Mouse (Mus musculus) CH12.LX (cell line): ENCODE results near the gene Eef1e1. TPM values are rescaled to one million over a fixed set of nuclear protein-coding genes. Genes with fewer than 3 reads are reported as not detected.

ENCODE experiments used
- DNase-seq: peaks from one replicate; pipeline ENCODE4 v3.0.0-alpha.2; 2013; ENCODE audit errors: extremely low read depth
- H3K27ac ChIP-seq: 2 replicates; pipeline ENCODE4 v1.5.1; 2012; ENCODE audit warnings: low read depth, mild to moderate bottlenecking, control low read depth, moderate library complexity; ENCODE audit not compliant: insufficient read depth
- H3K27me3 ChIP-seq: replicated peaks from 2 replicates; pipeline ENCODE3; 2012; ENCODE audit warnings: inconsistent platforms
- H3K36me3 ChIP-seq, 2 experiments: replicated peaks in 1 of 2; 2 replicates each; pipeline versions ENCODE3 to v1.6.1; 2012; ENCODE audit warnings: inconsistent platforms in 1 of 2, low read length in 1 of 2, mild to moderate bottlenecking in 1 of 2, mixed read lengths in 1 of 2, moderate library complexity in 1 of 2; ENCODE audit not compliant: control insufficient read depth in 1 of 2, insufficient read depth in 1 of 2
- H3K4me1 ChIP-seq, 2 experiments: 2 replicates each; pipeline ENCODE4 v1.6.1; 2012; ENCODE audit warnings: inconsistent platforms in 1 of 2, moderate library complexity in 1 of 2; ENCODE audit not compliant: insufficient read depth in 2 of 2, control insufficient read depth in 1 of 2
- H3K4me2 ChIP-seq: 2 replicates; pipeline ENCODE4 v1.6.1; 2012; ENCODE audit warnings: low read depth, mild to moderate bottlenecking, control low read depth; ENCODE audit not compliant: poor library complexity, insufficient read depth, severe bottlenecking
- H3K4me3 ChIP-seq, 3 experiments: fragments of 150-350 bp in 1 of 3; sonication (generic) in 1 of 3; replicated peaks in 1 of 3; 2 replicates each; pipeline versions ENCODE3 to v1.5.1; 2011 to 2012; ENCODE audit warnings: low read depth in 2 of 3, low read length in 2 of 3, mild to moderate bottlenecking in 2 of 3, moderate library complexity in 2 of 3, control low read depth in 1 of 3, improper control_type of control experiment in 1 of 3, inconsistent platforms in 1 of 3, mixed read lengths in 1 of 3; ENCODE audit not compliant: poor library complexity in 1 of 3
- H3K79me2 ChIP-seq: replicated peaks from 2 replicates; pipeline ENCODE4 v1.6.1; 2012; ENCODE audit warnings: mild to moderate bottlenecking, moderate library complexity; ENCODE audit not compliant: control insufficient read depth, poor library complexity, insufficient read depth, severe bottlenecking; ENCODE audit errors: extremely low read depth
- H3K9ac ChIP-seq: 2 replicates; pipeline ENCODE4 v1.6.1; 2012; ENCODE audit warnings: low read depth, mild to moderate bottlenecking, control low read depth, moderate library complexity; ENCODE audit not compliant: insufficient read depth
- H3K9me3 ChIP-seq: replicated peaks from 2 replicates; pipeline ENCODE3; 2012; ENCODE audit warnings: low read length, inconsistent platforms, mixed read lengths
- CHD1 ChIP-seq: IDR thresholded peaks from 2 replicates; pipeline ENCODE4 v1.6.1; 2012; ENCODE audit warnings: low read depth, low read length, improper control_type of control experiment, inconsistent platforms
- E2F4 ChIP-seq: IDR thresholded peaks from 2 replicates; pipeline ENCODE4 v1.6.1; 2011; ENCODE audit warnings: low read depth, low read length, improper control_type of control experiment; ENCODE audit not compliant: insufficient replicate concordance
- ETS1 ChIP-seq: conservative IDR thresholded peaks from 2 replicates; pipeline ENCODE4 v1.6.1; 2012; ENCODE audit warnings: low read depth, mild to moderate bottlenecking, inconsistent platforms, low read length, improper control_type of control experiment, moderate library complexity
- GABPA ChIP-seq: IDR thresholded peaks from 2 replicates; pipeline ENCODE4 v1.6.1; 2012; ENCODE audit warnings: low read depth, low read length, improper control_type of control experiment, inconsistent platforms; ENCODE audit not compliant: insufficient replicate concordance
- HCFC1 ChIP-seq: IDR thresholded peaks from 2 replicates; pipeline ENCODE4 v1.6.1; 2012; ENCODE audit warnings: low read depth, mild to moderate bottlenecking, inconsistent platforms, low read length, improper control_type of control experiment
- IRF4 ChIP-seq: IDR thresholded peaks from 2 replicates; pipeline ENCODE4 v1.6.1; 2014; ENCODE audit warnings: low read depth, mild to moderate bottlenecking, inconsistent platforms, low read length, improper control_type of control experiment
- JUND ChIP-seq: conservative IDR thresholded peaks from 2 replicates; pipeline ENCODE4 v1.6.1; 2011; ENCODE audit warnings: low read depth, low read length, improper control_type of control experiment
- KAT2A ChIP-seq: IDR thresholded peaks from 2 replicates; pipeline ENCODE4 v1.6.1; 2012; ENCODE audit warnings: low read length, improper control_type of control experiment, inconsistent platforms; ENCODE audit not compliant: insufficient replicate concordance
- MAFK ChIP-seq: IDR thresholded peaks from 2 replicates; pipeline ENCODE4 v1.6.1; 2011; ENCODE audit warnings: low read length, improper control_type of control experiment; ENCODE audit not compliant: insufficient replicate concordance
- MAZ ChIP-seq: IDR thresholded peaks from 2 replicates; pipeline ENCODE4 v1.6.1; 2012; ENCODE audit warnings: low read depth, mild to moderate bottlenecking, inconsistent platforms, low read length, improper control_type of control experiment, moderate library complexity
- MXI1 ChIP-seq: IDR thresholded peaks from 2 replicates; pipeline ENCODE4 v1.6.1; 2011; ENCODE audit warnings: mild to moderate bottlenecking, low read depth, low read length, improper control_type of control experiment
- MYC ChIP-seq: IDR thresholded peaks from 2 replicates; pipeline ENCODE4 v1.6.1; 2011; ENCODE audit warnings: low read depth, mild to moderate bottlenecking, improper control_type of control experiment, low read length
- NELFE ChIP-seq: IDR thresholded peaks from 2 replicates; pipeline ENCODE4 v1.6.1; 2011; ENCODE audit warnings: low read depth, low read length, improper control_type of control experiment
- NRF1 ChIP-seq: IDR thresholded peaks from 2 replicates; pipeline ENCODE4 v1.6.1; 2014; ENCODE audit warnings: low read depth, mild to moderate bottlenecking, inconsistent platforms, low read length, improper control_type of control experiment, moderate library complexity
- POLR2A ChIP-seq: IDR thresholded peaks from 2 replicates; pipeline ENCODE4 v1.6.1; 2011; ENCODE audit warnings: low read depth, mild to moderate bottlenecking, improper control_type of control experiment, low read length
- RAD21 ChIP-seq: IDR thresholded peaks from 2 replicates; pipeline ENCODE4 v1.6.1; 2011; ENCODE audit warnings: low read depth, mild to moderate bottlenecking, low read length, improper control_type of control experiment, moderate library complexity
- SIN3A ChIP-seq: IDR thresholded peaks from 2 replicates; pipeline ENCODE4 v1.6.1; 2012; ENCODE audit warnings: low read length, improper control_type of control experiment, inconsistent platforms
- TBP ChIP-seq: conservative IDR thresholded peaks from 2 replicates; pipeline ENCODE4 v1.6.1; 2011; ENCODE audit warnings: low read depth, low read length, improper control_type of control experiment
- TCF12 ChIP-seq: IDR thresholded peaks from 2 replicates; pipeline ENCODE4 v1.6.1; 2014; ENCODE audit warnings: low read depth, mild to moderate bottlenecking, inconsistent platforms, low read length, improper control_type of control experiment
- UBTF ChIP-seq: IDR thresholded peaks from 2 replicates; pipeline ENCODE4 v1.6.1; 2012; ENCODE audit warnings: low read depth, mild to moderate bottlenecking, inconsistent platforms, low read length, improper control_type of control experiment, moderate library complexity
- USF2 ChIP-seq: conservative IDR thresholded peaks from 2 replicates; pipeline ENCODE4 v1.6.1; 2011; ENCODE audit warnings: low read depth, low read length, improper control_type of control experiment
- ZKSCAN1 ChIP-seq: IDR thresholded peaks from 2 replicates; pipeline ENCODE4 v1.6.1; 2012; ENCODE audit warnings: low read depth, inconsistent platforms, low read length, improper control_type of control experiment, borderline replicate concordance
- dilution Hi-C: fragments of 300-500 bp; cut with MboI; formaldehyde crosslinking; loops from 2 replicates; pipeline ENCODE4 v1.14.3; 2020; ENCODE audit warnings: low sequenced_read_pairs; ENCODE audit not compliant: extremely low pct_unique_long_range_greater_than_20kb, extremely low pct_ligation_motif_present
- in situ Hi-C: fragments of 300-500 bp; cut with MboI; formaldehyde crosslinking; loops from 3 replicates; pipeline ENCODE4 v1.14.3; 2019; ENCODE audit warnings: low sequenced_read_pairs, low pct_ligation_motif_present, low pct_unique_long_range_greater_than_20kb, mixed read lengths
- polyA plus RNA-seq: library from polyadenylated mRNA; unstranded; fragments of >175 nt; gene quantifications from 2 replicates; pipeline ENCODE4 v1.2.1, GENCODE M21; 2012; ENCODE audit warnings: low read depth; ENCODE audit not compliant: insufficient read length
- total RNA-seq, 2 experiments: library from RNA; depleted of rRNA; stranded (reverse); fragments of 300-350 nt in 1 of 2; fragments of >200 nt in 1 of 2; gene quantifications; 2 replicates each; pipeline ENCODE4 v1.2.3; 2012 to 2014

Eef1e1 gene
- total and polyA plus RNA-seq, 3 experiments = 123 to 151 (median 148) TPM

- in situ Hi-C loops = no loop called here
- H3K36me3 ChIP-seq = peaks cover 75 to 94% of the 10 kb centered on the region in 2 experiments
- H3K4me2 ChIP-seq = no peak overlapping the region
Measured at GRCm38 (mm10) chr13:38649069-38649468, 9.8 kb downstream of the Eef1e1 start.

DNA sequence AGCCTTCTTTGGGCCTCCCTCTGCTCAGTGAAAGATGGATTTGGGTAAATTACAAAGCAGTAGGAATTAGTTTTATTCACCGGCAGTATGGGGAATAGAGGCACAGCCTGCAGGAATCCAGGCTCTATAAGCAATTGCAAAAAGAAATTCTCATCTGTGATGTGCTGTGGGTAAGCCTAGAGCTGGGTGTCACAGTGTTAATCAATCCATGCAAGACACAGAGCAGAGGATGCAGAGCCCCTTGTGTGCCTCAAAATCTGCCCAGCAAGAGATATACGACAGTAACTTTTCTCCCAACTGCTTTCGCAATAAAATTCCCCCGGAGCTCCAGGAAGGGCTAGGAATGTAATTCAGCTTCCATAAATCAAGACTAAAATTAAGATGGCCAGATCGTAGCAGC lies 17.4 kb downstream of the Eef1e1 start:
- DNase-seq = no peak
- no peaks in the 10 kb centered on the region for H3K9me3 ChIP-seq
- no peak overlapping the region for H3K27ac ChIP-seq
- no peak overlapping the region for H3K4me3 ChIP-seq
- in situ Hi-C loops = no loop called here
- H3K36me3 ChIP-seq = peaks cover 26 to 58% of the 10 kb centered on the region in 2 experiments
- H3K79me2 ChIP-seq = no peaks in the 10 kb centered on the region
- H3K9ac ChIP-seq = no peak overlapping the region
- H3K4me2 ChIP-seq = no peak overlapping the region
- no peaks in the 10 kb centered on the region; a peak in 1 of 4 replicates for H3K4me1 ChIP-seq
- dilution Hi-C loops = no loop called here
- TF ChIP-seq MXI1 (no peak), RAD21 (no peak), HCFC1 (no peak), MAZ (no peak), ZKSCAN1 (no peak), IRF4 (no peak), TBP (no peak), NRF1 (no peak), USF2 (no peak), MYC (no peak), JUND (no peak), GABPA (no peak), ETS1 (no peak), POLR2A (no peak), NELFE (no peak), SIN3A (no peak), CHD1 (no peak), MAFK (no peak), TCF12 (no peak)
- TF ChIP-seq, all 38 proteins: peak for 0
- H3K27me3 ChIP-seq = no peaks in the 10 kb centered on the region

More at GRCm38 (mm10) chr13:38649069-38649468, 9.8 kb downstream of the Eef1e1 start:
- H3K27me3 ChIP-seq = no peaks in the 10 kb centered on the region
- no peak for DNase-seq
- dilution Hi-C loops = no loop called here
- H3K4me3 ChIP-seq = no peak overlapping the region
- H3K27ac ChIP-seq = no peak overlapping the region
- no peaks in the 10 kb centered on the region for H3K4me1 ChIP-seq
- H3K9me3 ChIP-seq = no peaks in the 10 kb centered on the region
- H3K9ac ChIP-seq = no peak overlapping the region
- H3K79me2 ChIP-seq = peaks cover 2% of the 10 kb centered on the region; the same call in 1 of the 2 replicates
- no peak for TF ChIP-seq USF2
- TF ChIP-seq TCF12 = no peak
- TF ChIP-seq UBTF = no peak
- TF ChIP-seq ZKSCAN1 = no peak
- no peak for TF ChIP-seq HCFC1
- no peak for TF ChIP-seq NELFE
- TF ChIP-seq E2F4 = no peak
- no peak for TF ChIP-seq NRF1
- no peak for TF ChIP-seq RAD21
- no peak for TF ChIP-seq MYC
- no peak for TF ChIP-seq KAT2A
- TF ChIP-seq, all 38 proteins: peak for 0
